Mouse (Mus musculus): Measurements from ENCODE around the gene Agap3.

DNA sequence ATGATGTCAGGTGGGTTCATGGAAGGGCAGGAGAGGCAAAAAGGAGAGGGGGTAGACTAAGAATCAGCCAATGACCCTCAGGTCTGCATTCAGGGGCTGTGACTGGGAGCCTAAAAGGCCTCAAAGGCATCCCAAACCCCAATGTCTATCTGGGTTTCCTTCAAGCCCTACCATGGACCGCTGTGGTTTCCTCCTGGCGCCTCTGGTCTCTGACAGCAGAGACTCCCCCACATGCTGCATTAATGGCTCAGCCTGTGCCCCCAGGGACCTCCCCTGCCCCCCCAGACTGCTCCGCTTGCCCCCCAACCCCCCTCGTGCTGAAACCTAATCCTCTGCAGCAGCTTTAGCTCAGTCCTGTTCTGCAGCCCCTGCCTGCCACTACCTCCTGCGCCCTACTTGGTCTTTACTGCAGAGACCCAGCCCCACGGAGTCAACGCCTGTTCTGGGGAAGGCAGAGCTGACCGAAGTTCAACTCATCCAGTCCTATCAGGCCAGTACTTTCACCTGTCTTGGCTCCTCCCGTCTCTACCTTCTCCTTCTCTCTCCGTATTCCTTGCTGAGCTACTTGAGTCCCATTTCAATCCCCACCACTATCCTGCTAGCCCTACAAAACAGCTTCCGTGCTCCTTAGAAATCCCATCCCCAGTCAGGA is 38.8 kb upstream of the Agap3 start, which contains the start of gene Asic3:
- TF ChIP-seq POLR2A (IDR thresholded peaks at IDR 0.05; ENCODE audit: low read depth, low read length) (no peak), CTCF (IDR thresholded peaks at IDR 0.05; ENCODE audit: extremely low read depth, insufficient read depth, insufficient read length, insufficient replicate concordance) (no peak)
